Mouse (Mus musculus): ENCODE measurements at regions not wholly inside any gene's neighbourhood (a gene's known extent, or its start where the extent isn't known, plus 50 kb on each side); places are given as distances from the start of the nearest gene placed in this dataset.
A peak's percentile ranks its signal among the peaks of the same experiment; 100 is the strongest.

GRCm38 (mm10) chr4:82234443-82234842, 471.1 kb downstream of the Nfib start:
- Histone ChIP-seq H3K4me1 (replicated peaks; ENCODE audit: control insufficient read depth, insufficient read depth, low read length) (no peaks in the 10 kb centered on the region), H3K4me2 (ENCODE audit: low read length) (no peak overlapping the region), H3K9ac (replicated peaks; ENCODE audit: low read depth, low read length) (no peak overlapping the region), H3K27ac (ENCODE audit: low read length) (no peak overlapping the region), H3K9me3 (ENCODE audit: control insufficient read depth, low read length) (peaks cover 4% of the 10 kb centered on the region; the same call in 1 of the 2 replicates), H3K27me3 (replicated peaks; ENCODE audit: control insufficient read depth, insufficient read depth, low read length) (no peaks in the 10 kb centered on the region), H3K4me3 (replicated peaks; ENCODE audit: low read length) (no peak overlapping the region), H3K36me3 (ENCODE audit: control insufficient read depth, insufficient read depth) (no peaks in the 10 kb centered on the region)
- WGBS = 70% methylated on average over 5 of the region's 5 CpGs
- ATAC-seq = 0 out of 2 replicates have a peak, but pooled peaks have one; percentile 38

- peak; percentile 94 for ATAC-seq
- WGBS = 40% methylated on average over 6 of the region's 6 CpGs
- H3K27me3 ChIP-seq (replicated peaks; ENCODE audit: control insufficient read depth, insufficient read depth, low read length) = no peaks in the 10 kb centered on the region
- H3K9ac ChIP-seq (replicated peaks; ENCODE audit: low read depth, low read length) = no peak overlapping the region
- H3K27ac ChIP-seq (ENCODE audit: low read length) = peak overlapping the region; percentile 26
- H3K4me1 ChIP-seq (replicated peaks; ENCODE audit: control insufficient read depth, insufficient read depth, low read length) = no peaks in the 10 kb centered on the region
- H3K36me3 ChIP-seq (ENCODE audit: control insufficient read depth, insufficient read depth) = no peaks in the 10 kb centered on the region
- no peak overlapping the region for H3K4me2 ChIP-seq (ENCODE audit: low read length)
- no peak overlapping the region for H3K4me3 ChIP-seq (replicated peaks; ENCODE audit: low read length)
- H3K9me3 ChIP-seq (ENCODE audit: control insufficient read depth, low read length) = no peaks in the 10 kb centered on the region
Measured at GRCm38 (mm10) chr4:82226197-82227119, 479.1 kb downstream of the Nfib start.

- Histone ChIP-seq H3K9ac (replicated peaks; ENCODE audit: low read depth, low read length) (no peak overlapping the region), H3K4me1 (replicated peaks; ENCODE audit: control insufficient read depth, insufficient read depth, low read length) (0 out of 2 replicates have a peak, but pooled peaks cover 2% of the 10 kb centered on the region), H3K4me3 (replicated peaks; ENCODE audit: low read length) (no peak overlapping the region), H3K4me2 (ENCODE audit: low read length) (no peak overlapping the region), H3K36me3 (ENCODE audit: control insufficient read depth, insufficient read depth) (no peaks in the 10 kb centered on the region), H3K27ac (ENCODE audit: low read length) (no peak overlapping the region), H3K9me3 (ENCODE audit: control insufficient read depth, low read length) (no peaks in the 10 kb centered on the region), H3K27me3 (replicated peaks; ENCODE audit: control insufficient read depth, insufficient read depth, low read length) (no peaks in the 10 kb centered on the region)
- ATAC-seq = no peak
- 23% methylated on average over 8 of the region's 8 CpGs for WGBS
Measured at GRCm38 (mm10) chr4:82220724-82221123, 484.8 kb downstream of the Nfib start.

- Histone ChIP-seq H3K4me3 (replicated peaks; ENCODE audit: low read length) (no peak overlapping the region), H3K9ac (replicated peaks; ENCODE audit: low read depth, low read length) (no peak overlapping the region), H3K27me3 (replicated peaks; ENCODE audit: control insufficient read depth, insufficient read depth, low read length) (no peaks in the 10 kb centered on the region), H3K27ac (ENCODE audit: low read length) (no peak overlapping the region), H3K4me1 (replicated peaks; ENCODE audit: control insufficient read depth, insufficient read depth, low read length) (0 out of 2 replicates have a peak, but pooled peaks cover 2% of the 10 kb centered on the region), H3K4me2 (ENCODE audit: low read length) (no peak overlapping the region), H3K36me3 (ENCODE audit: control insufficient read depth, insufficient read depth) (no peaks in the 10 kb centered on the region), H3K9me3 (ENCODE audit: control insufficient read depth, low read length) (no peaks in the 10 kb centered on the region)
- ATAC-seq = no peak
- 83% methylated on average over 7 of the region's 7 CpGs for WGBS
Measured at GRCm38 (mm10) chr4:82220120-82220714, 485.3 kb downstream of the Nfib start.

- Histone ChIP-seq H3K4me1 (replicated peaks; ENCODE audit: control insufficient read depth, insufficient read depth, low read length) (0 out of 2 replicates have a peak, but pooled peaks cover 2% of the 10 kb centered on the region), H3K27me3 (replicated peaks; ENCODE audit: control insufficient read depth, insufficient read depth, low read length) (no peaks in the 10 kb centered on the region), H3K4me3 (replicated peaks; ENCODE audit: low read length) (no peak overlapping the region), H3K9ac (replicated peaks; ENCODE audit: low read depth, low read length) (no peak overlapping the region), H3K9me3 (ENCODE audit: control insufficient read depth, low read length) (no peaks in the 10 kb centered on the region), H3K36me3 (ENCODE audit: control insufficient read depth, insufficient read depth) (no peaks in the 10 kb centered on the region), H3K4me2 (ENCODE audit: low read length) (no peak overlapping the region), H3K27ac (ENCODE audit: low read length) (no peak overlapping the region)
- WGBS = 79% methylated on average over 6 of the region's 6 CpGs
- no peak for ATAC-seq
Measured at GRCm38 (mm10) chr4:82218616-82219015, 486.9 kb downstream of the Nfib start.

- WGBS = 88% methylated on average over 1 of the region's 1 CpGs
- no peaks in the 10 kb centered on the region for H3K9me3 ChIP-seq (ENCODE audit: control insufficient read depth, low read length)
- H3K27ac ChIP-seq (ENCODE audit: low read length) = no peak overlapping the region
- no peaks in the 10 kb centered on the region for H3K27me3 ChIP-seq (replicated peaks; ENCODE audit: control insufficient read depth, insufficient read depth, low read length)
- no peak overlapping the region for H3K4me2 ChIP-seq (ENCODE audit: low read length)
- ATAC-seq = no peak
- no peak overlapping the region for H3K9ac ChIP-seq (replicated peaks; ENCODE audit: low read depth, low read length)
- H3K4me1 ChIP-seq (replicated peaks; ENCODE audit: control insufficient read depth, insufficient read depth, low read length) = no peaks in the 10 kb centered on the region
- no peaks in the 10 kb centered on the region for H3K36me3 ChIP-seq (ENCODE audit: control insufficient read depth, insufficient read depth)
- no peak overlapping the region for H3K4me3 ChIP-seq (replicated peaks; ENCODE audit: low read length)
Measured at GRCm38 (mm10) chr4:82207031-82207430, 498.5 kb downstream of the Nfib start.

GRCm38 (mm10) chr4:82200306-82200705, 505.2 kb downstream of the Nfib start:
- no peak overlapping the region for H3K4me2 ChIP-seq (ENCODE audit: low read length)
- H3K9ac ChIP-seq (replicated peaks; ENCODE audit: low read depth, low read length) = no peak overlapping the region
- no peaks in the 10 kb centered on the region for H3K27me3 ChIP-seq (replicated peaks; ENCODE audit: control insufficient read depth, insufficient read depth, low read length)
- H3K9me3 ChIP-seq (ENCODE audit: control insufficient read depth, low read length) = no peaks in the 10 kb centered on the region
- no peaks in the 10 kb centered on the region for H3K36me3 ChIP-seq (ENCODE audit: control insufficient read depth, insufficient read depth)
- H3K27ac ChIP-seq (ENCODE audit: low read length) = no peak overlapping the region
- ATAC-seq = no peak
- no peak overlapping the region for H3K4me3 ChIP-seq (replicated peaks; ENCODE audit: low read length)
- WGBS = 77% methylated on average over 2 of the region's 2 CpGs
- no peaks in the 10 kb centered on the region for H3K4me1 ChIP-seq (replicated peaks; ENCODE audit: control insufficient read depth, insufficient read depth, low read length)

GRCm38 (mm10) chr4:82199118-82199517, 506.4 kb downstream of the Nfib start:
- H3K36me3 ChIP-seq (ENCODE audit: control insufficient read depth, insufficient read depth) = no peaks in the 10 kb centered on the region
- no peaks in the 10 kb centered on the region for H3K9me3 ChIP-seq (ENCODE audit: control insufficient read depth, low read length)
- no peaks in the 10 kb centered on the region for H3K27me3 ChIP-seq (replicated peaks; ENCODE audit: control insufficient read depth, insufficient read depth, low read length)
- H3K4me2 ChIP-seq (ENCODE audit: low read length) = no peak overlapping the region
- H3K4me3 ChIP-seq (replicated peaks; ENCODE audit: low read length) = no peak overlapping the region
- no peaks in the 10 kb centered on the region for H3K4me1 ChIP-seq (replicated peaks; ENCODE audit: control insufficient read depth, insufficient read depth, low read length)
- H3K27ac ChIP-seq (ENCODE audit: low read length) = no peak overlapping the region
- H3K9ac ChIP-seq (replicated peaks; ENCODE audit: low read depth, low read length) = no peak overlapping the region
- no peak for ATAC-seq

- no peak overlapping the region for H3K4me2 ChIP-seq (ENCODE audit: low read length)
- H3K9ac ChIP-seq (replicated peaks; ENCODE audit: low read depth, low read length) = no peak overlapping the region
- no peaks in the 10 kb centered on the region for H3K4me1 ChIP-seq (replicated peaks; ENCODE audit: control insufficient read depth, insufficient read depth, low read length)
- H3K27me3 ChIP-seq (replicated peaks; ENCODE audit: control insufficient read depth, insufficient read depth, low read length) = no peaks in the 10 kb centered on the region
- no peaks in the 10 kb centered on the region for H3K9me3 ChIP-seq (ENCODE audit: control insufficient read depth, low read length)
- ATAC-seq = no peak
- WGBS = 80% methylated on average over 6 of the region's 6 CpGs
- no peak overlapping the region for H3K27ac ChIP-seq (ENCODE audit: low read length)
- no peak overlapping the region for H3K4me3 ChIP-seq (replicated peaks; ENCODE audit: low read length)
- H3K36me3 ChIP-seq (ENCODE audit: control insufficient read depth, insufficient read depth) = no peaks in the 10 kb centered on the region
Measured at GRCm38 (mm10) chr4:82197611-82198010, 507.9 kb downstream of the Nfib start.
